Mouse (Mus musculus) small intestine, adult 10 weeks (tissue): ENCODE measurements around the gene Sln. TPM values are rescaled to one million over a fixed set of nuclear protein-coding genes. Genes with fewer than 3 reads are reported as not detected.

Source experiments
- polyA plus RNA-seq: library from polyadenylated mRNA; stranded (reverse); fragments of 350-450 nt; fragmentation: Illumina TruSeq; extraction: RNeasy Lipid Tissue Mini Kit (QIAGEN cat#74804); gene quantifications from one replicate; pipeline ENCODE4 v1.2.3, GENCODE M21; 2014; ENCODE audit warnings: low replicate concordance

Gene Sln
- not detected for polyA plus RNA-seq

DNA sequence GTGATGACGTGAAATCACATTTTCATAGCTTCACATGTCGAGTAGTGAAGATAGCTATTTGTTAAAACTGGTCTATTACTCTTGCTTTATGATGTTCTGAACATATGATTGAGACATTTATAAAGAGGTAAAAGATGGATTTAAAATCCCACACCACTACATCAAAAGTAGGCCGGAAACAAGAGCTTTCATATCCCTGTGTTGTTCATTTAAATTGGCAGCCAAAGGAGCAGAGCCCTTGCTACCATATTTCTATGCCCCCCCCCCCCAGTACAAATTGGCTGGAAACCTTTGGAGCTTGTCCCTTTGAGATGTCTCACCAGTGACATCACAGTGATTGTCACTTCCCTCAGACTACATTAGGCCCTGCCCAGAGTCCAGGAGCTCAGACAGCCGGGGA, at the start of gene Sln:
Gene Sln (plus strand): TSS at position 301 of the 400 bp plus-strand sequence.

Other genes starting within 250 kb of the Sln start
- 144 TPM for gene Acat1, start 239.8 kb upstream of the Sln start, polyA plus RNA-seq
- 52.2 TPM for gene Cul5, start 180.2 kb upstream of the Sln start, polyA plus RNA-seq
- gene Rab39, start 143.9 kb upstream of the Sln start, polyA plus RNA-seq, result 1.7 TPM
- 45.6 TPM for gene Slc35f2, start 78.6 kb upstream of the Sln start, polyA plus RNA-seq
- 0.48 TPM for gene Elmod1, start 125.1 kb downstream of the Sln start, polyA plus RNA-seq
- gene Tnfaip8l3, start 218.2 kb downstream of the Sln start, polyA plus RNA-seq, result 33.4 TPM